In genomic region chr4:84457512-84458217, GRCm38 (mm10) we compare ENCODE assay signal across 14 mouse cellular contexts.
A peak's percentile ranks its signal among the peaks of the same experiment; 100 is the strongest.
DNase-seq lines count a peak whose midpoint lies in the region; ATAC-seq lines count a peak whose summit lies in the region.
"Had no signal": no experiment of that assay in that cellular context is flagged by ENCODE, and none has a peak within 500 bp of the region (broad histone marks: within the 10 kb centered on the region; RNA-seq: fewer than 3 reads in every experiment).

No protein-coding gene starts in this region.

- 0 out of 2 replicates have a peak, but pooled peaks cover 5% of the 10 kb centered on the region for H3K9me3 ChIP-seq in heart, embryonic 12.5 days (replicated peaks)
- no peaks in the 10 kb centered on the region for H3K9me3 ChIP-seq in neural tube, embryonic 15.5 days (replicated peaks)
- H3K9me3 ChIP-seq: midbrain, embryonic 15.5 days had no signal

- DNase-seq in heart, adult 11 months, result peak; percentile 90
- DNase-seq in neural tube, embryonic 10.5 days (ENCODE audit: extremely low spot score, low spot score), result peak; percentile 21
- DNase-seq in forelimb bud, embryonic 11.5 days (ENCODE audit: low read depth, low spot score), result peak; percentile 77
- DNase-seq in skeletal muscle tissue, adult 2 months (ENCODE audit: low read depth, low spot score), result peak; percentile 44
- no peak for DNase-seq in urinary bladder, postnatal 14 days (ENCODE audit: low spot score)
- DNase-seq in thymus, postnatal 10 days (ENCODE audit: low spot score in 2 of 2), result no peak
- DNase-seq: adrenal gland, adult 8-10 months; kidney, adult 9 months; layer of hippocampus, adult 9-11 months had no signal

- 70% methylated on average over 10 of the region's 10 CpGs for WGBS in heart, embryonic 12.5 days
- WGBS in neural tube, embryonic 15.5 days, result 75% methylated on average over 10 of the region's 10 CpGs

- H3K4me2 ChIP-seq in heart, embryonic 12.5 days, result no peak overlapping the region
- no peak overlapping the region for H3K4me2 ChIP-seq in neural tube, embryonic 15.5 days
- H3K4me2 ChIP-seq: midbrain, embryonic 15.5 days had no signal

- no peak overlapping the region for H3K27ac ChIP-seq in heart, embryonic 12.5 days (ENCODE audit: poor library complexity, severe bottlenecking)
- H3K27ac ChIP-seq in neural tube, embryonic 15.5 days (replicated peaks), result no peak overlapping the region
- H3K27ac ChIP-seq: liver, embryonic 14.5 days; midbrain, embryonic 15.5 days had no signal

- no peak for ATAC-seq in heart, embryonic 12.5 days (ENCODE audit: insufficient number of reproducible peaks, low FRiP score)
- no peak for ATAC-seq in neural tube, embryonic 15.5 days (ENCODE audit: low FRiP score)
- ATAC-seq: midbrain, embryonic 15.5 days; Patski had no signal

- no peak overlapping the region for H3K4me3 ChIP-seq in heart, embryonic 12.5 days
- H3K4me3 ChIP-seq in neural tube, embryonic 15.5 days (replicated peaks), result no peak overlapping the region
- H3K4me3 ChIP-seq: midbrain, embryonic 15.5 days had no signal

- no peaks in the 10 kb centered on the region for H3K27me3 ChIP-seq in heart, embryonic 12.5 days (replicated peaks)
- H3K27me3 ChIP-seq in neural tube, embryonic 15.5 days (replicated peaks), result no peaks in the 10 kb centered on the region
- H3K27me3 ChIP-seq: midbrain, embryonic 15.5 days; Patski had no signal

- H3K4me1 ChIP-seq in heart, embryonic 12.5 days (replicated peaks), result no peaks in the 10 kb centered on the region
- peaks cover 15% of the 10 kb centered on the region; the same call in 1 of the 2 replicates for H3K4me1 ChIP-seq in neural tube, embryonic 15.5 days

- no peaks in the 10 kb centered on the region for H3K36me3 ChIP-seq in heart, embryonic 12.5 days
- no peaks in the 10 kb centered on the region for H3K36me3 ChIP-seq in neural tube, embryonic 15.5 days
- H3K36me3 ChIP-seq: midbrain, embryonic 15.5 days had no signal

- H3K9ac ChIP-seq in heart, embryonic 12.5 days, result no peak overlapping the region
- H3K9ac ChIP-seq in neural tube, embryonic 15.5 days (replicated peaks), result no peak overlapping the region
- H3K9ac ChIP-seq: liver, embryonic 14.5 days; midbrain, embryonic 15.5 days had no signal

Comparison
In these comparisons a context has a peak if more than half of its experiments do, and no peak if none do; other contexts are left out.
1. DNase-seq: peak in heart, adult 11 months (single experiment), neural tube, embryonic 10.5 days (single experiment), forelimb bud, embryonic 11.5 days (single experiment) and skeletal muscle tissue, adult 2 months (single experiment); none in urinary bladder, postnatal 14 days (single experiment) and thymus, postnatal 10 days (0 of 2).